Mouse (Mus musculus) heart, postnatal 36 days (tissue): Measurements from ENCODE around the gene Areg. TPM values are rescaled to one million over a fixed set of nuclear protein-coding genes. Genes with fewer than 3 reads are reported as not detected.

ENCODE experiments used
- DNase-seq, 2 experiments: peaks; one replicate each; pipeline ENCODE4 v3.0.0; 2021 to 2022
- intact Hi-C: fragments of 180-260 bp; cut with DNase I; formaldehyde crosslinking; loops from one replicate; pipeline ENCODE4 v1.15.1; 2025
- total RNA-seq, 2 experiments: library from RNA; stranded (reverse); gene quantifications; 2 replicates each; pipeline ENCODE4 v1.2.3; 2021

The Areg gene
- total RNA-seq, result not detected

GRCm38 (mm10) chr5:91139446-91139873 is at the start of gene Areg:
Areg (plus strand) TSS chr5:91139599.
- intact Hi-C loops, result no loop called here
- DNase-seq, result peak; percentile 45 to 46

- DNase-seq, result no peak
- intact Hi-C loops, result no loop called here
These were observed 49.1 kb upstream of the Areg start for GRCm38 (mm10) chr5:91090301-91090700.

GRCm38 (mm10) chr5:91097911-91098614 is 41.3 kb upstream of the Areg start:
- intact Hi-C loops, result no loop called here
- no peak for DNase-seq

- intact Hi-C loops, result no loop called here
- DNase-seq, result no peak
These were observed 37.7 kb upstream of the Areg start for GRCm38 (mm10) chr5:91101742-91102141.

- intact Hi-C loops, result no loop called here
These were observed 35.3 kb upstream of the Areg start for GRCm38 (mm10) chr5:91103943-91104665.

GRCm38 (mm10) chr5:91106248-91106647 is 33.2 kb upstream of the Areg start:
- no peak for DNase-seq
- intact Hi-C loops, result no loop called here

More at GRCm38 (mm10) chr5:91103943-91104665, 35.3 kb upstream of the Areg start:
- no peak for DNase-seq

- no peak for DNase-seq
- intact Hi-C loops, result no loop called here
These were observed 29.3 kb upstream of the Areg start for GRCm38 (mm10) chr5:91110023-91110670.

- intact Hi-C loops, result no loop called here
- no peak for DNase-seq
These were observed 28.4 kb upstream of the Areg start for GRCm38 (mm10) chr5:91111019-91111418.

- intact Hi-C loops, result no loop called here
- DNase-seq, result no peak
These were observed 25.4 kb upstream of the Areg start for GRCm38 (mm10) chr5:91113967-91114366.

- intact Hi-C loops, result no loop called here
- no peak for DNase-seq
These were observed 24.8 kb upstream of the Areg start for GRCm38 (mm10) chr5:91114574-91114973.

GRCm38 (mm10) chr5:91118618-91119017 is 20.8 kb upstream of the Areg start:
- no peak for DNase-seq
- intact Hi-C loops, result no loop called here

- intact Hi-C loops, result no loop called here
- DNase-seq, result no peak
These were observed 16.0 kb upstream of the Areg start for GRCm38 (mm10) chr5:91123404-91123803.

- intact Hi-C loops, result no loop called here
- DNase-seq, result no peak
These were observed 15.3 kb upstream of the Areg start for GRCm38 (mm10) chr5:91124140-91124539.

GRCm38 (mm10) chr5:91126623-91127022 is 12.8 kb upstream of the Areg start:
- intact Hi-C loops, result no loop called here
- no peak for DNase-seq

- intact Hi-C loops, result no loop called here
- DNase-seq, result no peak
These were observed 4.4 kb upstream of the Areg start for GRCm38 (mm10) chr5:91134961-91135360.

- no peak for DNase-seq
- intact Hi-C loops, result no loop called here
These were observed 429 bp upstream of the Areg start for GRCm38 (mm10) chr5:91138970-91139369.

- DNase-seq, result no peak
- intact Hi-C loops, result no loop called here
These were observed 1.6 kb downstream of the Areg start for GRCm38 (mm10) chr5:91140896-91141448.

GRCm38 (mm10) chr5:91144971-91145370 is 5.6 kb downstream of the Areg start:
- intact Hi-C loops, result no loop called here

GRCm38 (mm10) chr5:91147001-91147400 is 7.6 kb downstream of the Areg start:
- intact Hi-C loops, result no loop called here

More at GRCm38 (mm10) chr5:91144971-91145370, 5.6 kb downstream of the Areg start:
- DNase-seq, result no peak

GRCm38 (mm10) chr5:91148054-91148453 is 8.7 kb downstream of the Areg start:
- no peak for DNase-seq
- intact Hi-C loops, result no loop called here

More at GRCm38 (mm10) chr5:91147001-91147400, 7.6 kb downstream of the Areg start:
- DNase-seq, result no peak

GRCm38 (mm10) chr5:91156677-91157076 is 17.3 kb downstream of the Areg start:
- intact Hi-C loops, result no loop called here

More at GRCm38 (mm10) chr5:91156677-91157076, 17.3 kb downstream of the Areg start:
- no peak for DNase-seq
